Mouse (Mus musculus): Measurements from ENCODE around the gene Gga2.

The Gga2 gene

GRCm38 (mm10) chr7:122020667-122021354 lies at the start of gene Gga2:
Gene Gga2 (minus strand): TSS chr7:122021222.
- DNase-seq (ENCODE audit: low spot score) = peak; percentile 89

DNA sequence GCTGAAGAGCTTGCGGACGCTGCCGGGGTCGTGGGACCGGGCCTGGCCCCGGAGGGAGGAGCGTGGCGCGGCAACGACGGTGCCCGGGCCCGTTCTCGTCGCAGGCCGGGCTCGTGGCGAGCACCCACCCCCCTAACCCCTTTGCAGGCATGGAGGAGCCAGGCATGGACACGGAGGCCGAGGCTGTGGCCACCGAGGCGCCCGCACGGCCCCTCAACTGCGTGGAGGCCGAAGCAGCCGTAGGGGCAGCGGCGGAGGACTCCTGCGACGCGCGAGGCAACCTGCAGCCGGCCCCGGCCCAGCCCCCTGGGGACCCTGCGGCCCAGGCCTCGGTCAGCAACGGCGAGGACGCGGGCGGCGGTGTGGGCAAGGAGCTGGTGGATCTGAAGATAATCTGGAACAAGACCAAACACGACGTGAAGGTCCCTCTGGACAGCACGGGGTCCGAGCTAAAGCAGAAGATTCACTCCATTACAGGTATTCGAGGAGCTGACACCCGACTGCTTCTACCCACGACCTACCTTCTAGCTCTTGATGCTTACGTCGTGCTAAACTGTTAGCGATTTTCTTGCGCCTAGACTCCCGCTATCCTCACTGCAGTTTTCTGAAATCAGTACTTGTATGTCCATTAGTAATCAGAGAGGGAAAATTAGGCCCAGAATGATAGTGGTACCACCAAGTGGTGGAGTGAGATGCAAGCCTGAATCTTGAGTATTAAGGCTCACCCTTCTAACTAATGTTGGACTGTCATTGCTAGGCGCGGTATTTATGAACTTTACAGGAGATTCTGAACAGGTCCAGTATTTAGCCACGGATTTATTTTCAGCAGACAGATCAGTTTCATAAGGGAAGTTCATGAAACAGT lies 46.7 kb upstream of the Gga2 start:
- peak; percentile 19 for DNase-seq (ENCODE audit: low spot score)

- DNase-seq (ENCODE audit: low spot score) = peak; percentile 95
Measured at GRCm38 (mm10) chr7:122066945-122067516, 46.0 kb upstream of the Gga2 start, which contains the start of the genes Ubfd1 and Ears2. Gene Ubfd1 (plus strand): TSS chr7:122067175. Gene Ears2 (minus strand): TSS chr7:122067263.

GRCm38 (mm10) chr7:122066102-122066944 lies 45.3 kb upstream of the Gga2 start:
- DNase-seq (ENCODE audit: low spot score) = no peak

GRCm38 (mm10) chr7:122065656-122066055 lies 44.6 kb upstream of the Gga2 start:
- no peak for DNase-seq (ENCODE audit: low spot score)

DNA sequence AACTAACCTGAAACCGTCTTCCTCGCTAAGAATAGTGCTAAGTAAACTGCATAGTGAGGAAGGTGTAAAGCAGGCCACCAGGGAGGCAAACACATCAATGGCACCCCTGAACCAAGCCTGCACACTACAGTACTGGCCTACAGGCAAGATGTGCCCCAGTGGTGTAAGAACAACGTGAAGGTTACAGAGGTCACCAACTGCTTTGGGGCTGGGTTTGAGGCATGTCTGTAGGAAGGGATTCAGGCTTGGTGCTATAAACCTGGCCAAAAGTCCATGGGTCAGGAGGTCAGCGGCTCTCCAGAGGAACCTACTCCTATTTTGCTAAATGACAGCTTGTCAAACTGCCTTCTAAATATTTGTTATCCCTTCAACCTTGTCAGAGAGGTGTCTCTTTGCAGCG lies 35.6 kb upstream of the Gga2 start:
- no peak for DNase-seq (ENCODE audit: low spot score)

DNA sequence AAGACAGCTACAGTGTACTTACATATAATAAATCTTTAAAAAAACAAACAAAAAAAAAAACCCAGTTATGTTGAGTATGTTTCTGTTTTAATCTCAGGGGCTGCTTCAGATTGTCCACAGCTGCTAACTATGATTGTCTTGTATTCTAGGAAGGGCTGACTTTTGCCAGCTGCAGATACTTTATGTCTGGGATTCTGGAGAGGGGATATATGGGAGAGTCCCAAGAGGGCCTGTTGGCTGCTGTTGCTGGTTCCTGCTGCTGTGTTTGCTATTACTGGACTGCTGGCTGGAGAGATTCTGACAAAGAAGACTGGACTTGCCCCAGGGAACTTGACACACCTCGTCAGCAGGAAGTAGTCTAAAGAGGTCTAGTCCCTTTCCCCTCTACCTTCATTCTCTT lies 29.8 kb upstream of the Gga2 start:
- no peak for DNase-seq (ENCODE audit: low spot score)

DNA sequence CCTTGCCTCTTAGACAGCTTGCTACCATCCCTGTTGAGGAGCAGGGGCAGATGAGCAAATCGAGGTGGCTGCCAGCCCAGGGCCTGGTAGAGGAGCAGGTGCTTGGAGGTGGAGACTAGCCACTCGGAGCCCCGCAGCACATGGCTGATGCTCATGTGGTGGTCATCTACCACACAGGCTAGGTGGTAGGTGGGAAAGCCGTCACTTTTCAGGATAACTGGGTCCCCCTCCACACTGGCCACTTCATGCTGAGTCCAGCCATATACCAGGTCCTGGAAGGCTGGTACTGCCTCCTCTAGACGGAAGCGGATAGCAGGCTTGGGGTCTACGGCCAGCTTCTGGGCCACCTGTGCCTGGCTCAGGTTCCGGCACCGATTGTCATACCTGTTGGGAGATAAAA lies 27.2 kb upstream of the Gga2 start:
- no peak for DNase-seq (ENCODE audit: low spot score)

GRCm38 (mm10) chr7:122046813-122047212 lies 25.8 kb upstream of the Gga2 start:
- DNase-seq (ENCODE audit: low spot score) = no peak

DNA sequence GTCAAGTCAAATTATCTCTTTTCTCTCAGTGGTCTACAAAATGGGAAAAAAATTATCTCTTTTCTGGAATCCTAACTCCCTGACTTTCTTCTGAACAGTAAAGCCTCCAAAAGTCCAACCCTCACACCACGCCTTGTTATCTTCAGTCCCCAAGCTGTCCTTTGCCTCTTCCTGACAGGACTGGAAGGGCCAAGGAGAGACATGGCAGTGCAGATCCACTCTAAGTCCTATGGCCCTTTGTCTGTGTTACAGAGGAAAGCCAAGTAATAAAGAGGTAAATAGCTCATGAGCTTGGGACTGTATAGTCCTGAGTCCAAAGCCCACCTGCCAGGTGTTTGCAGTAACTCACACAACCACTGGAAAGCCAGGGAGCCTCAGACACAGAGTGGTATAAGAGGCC lies 24.7 kb upstream of the Gga2 start:
- DNase-seq (ENCODE audit: low spot score) = no peak

GRCm38 (mm10) chr7:122045181-122045634 lies 24.2 kb upstream of the Gga2 start:
- peak; percentile 41 for DNase-seq (ENCODE audit: low spot score)

GRCm38 (mm10) chr7:122044106-122044505 lies 23.1 kb upstream of the Gga2 start:
- no peak for DNase-seq (ENCODE audit: low spot score)

DNA sequence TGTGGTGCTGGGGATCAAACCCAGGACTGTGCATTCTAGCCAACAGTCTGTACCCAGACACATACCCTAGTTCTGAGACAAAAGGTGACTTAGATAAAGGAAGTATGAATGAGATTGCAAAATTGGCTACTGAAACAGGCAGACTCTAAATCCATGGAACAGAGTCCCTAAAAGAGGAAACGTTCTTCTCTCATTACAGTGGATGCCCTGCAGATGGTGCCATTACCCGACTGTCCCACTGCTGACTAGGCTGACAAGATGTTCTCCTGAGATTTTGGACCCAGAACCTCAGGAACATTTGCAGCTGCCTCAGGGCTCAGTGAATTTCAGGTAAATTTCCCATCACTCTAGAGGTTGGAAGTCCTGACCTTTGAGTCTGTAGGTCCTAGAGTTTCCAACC lies 13.3 kb upstream of the Gga2 start:
- no peak for DNase-seq (ENCODE audit: low spot score)

DNA sequence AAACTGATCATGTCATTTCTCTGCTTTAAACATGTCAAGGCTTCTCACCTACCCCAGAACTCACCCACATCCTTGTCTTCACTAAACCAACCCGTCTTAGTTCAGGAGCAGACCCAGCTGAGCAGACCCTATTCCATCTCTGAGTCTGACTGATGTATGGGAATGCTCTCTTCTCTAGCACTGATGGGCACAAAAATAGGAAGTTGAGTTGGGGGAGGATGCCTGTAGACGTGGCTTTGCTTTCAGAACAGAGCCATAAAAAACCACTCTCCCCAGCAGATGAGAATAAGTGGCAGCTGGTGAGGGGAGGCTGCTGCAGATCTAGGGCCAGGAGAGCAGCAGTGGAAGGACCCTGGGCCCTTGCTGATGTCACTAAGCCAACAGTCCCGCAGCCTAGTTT lies 12.3 kb upstream of the Gga2 start:
- no peak for DNase-seq (ENCODE audit: low spot score)

DNA sequence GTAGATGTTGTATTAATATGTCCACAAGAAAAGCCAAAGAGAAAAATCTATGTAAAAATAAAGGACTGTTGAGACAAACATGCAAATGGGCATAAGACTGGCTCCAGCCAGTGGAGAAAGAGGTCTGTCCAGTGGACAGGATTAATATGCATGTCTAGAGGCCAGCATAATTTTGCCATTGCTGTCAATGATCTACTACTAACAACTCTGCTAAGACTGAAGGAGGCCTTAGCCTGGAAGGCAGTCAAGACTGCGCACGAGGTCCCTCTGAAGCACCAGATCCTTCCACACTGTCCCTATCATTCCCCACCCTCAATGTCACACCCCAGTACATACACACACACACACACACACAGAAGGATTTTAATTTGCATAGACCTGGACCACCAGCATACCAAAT lies 1.1 kb upstream of the Gga2 start:
- DNase-seq (ENCODE audit: low spot score) = no peak

- no peak for DNase-seq (ENCODE audit: low spot score)
Measured at GRCm38 (mm10) chr7:122020273-122020666, 752 bp downstream of the Gga2 start.

GRCm38 (mm10) chr7:122018978-122019377 lies 2.0 kb downstream of the Gga2 start:
- no peak for DNase-seq (ENCODE audit: low spot score)

GRCm38 (mm10) chr7:122018247-122018646 lies 2.8 kb downstream of the Gga2 start:
- DNase-seq (ENCODE audit: low spot score) = no peak

GRCm38 (mm10) chr7:122015734-122016133 lies 5.3 kb downstream of the Gga2 start:
- DNase-seq (ENCODE audit: low spot score) = peak; percentile 75

DNA sequence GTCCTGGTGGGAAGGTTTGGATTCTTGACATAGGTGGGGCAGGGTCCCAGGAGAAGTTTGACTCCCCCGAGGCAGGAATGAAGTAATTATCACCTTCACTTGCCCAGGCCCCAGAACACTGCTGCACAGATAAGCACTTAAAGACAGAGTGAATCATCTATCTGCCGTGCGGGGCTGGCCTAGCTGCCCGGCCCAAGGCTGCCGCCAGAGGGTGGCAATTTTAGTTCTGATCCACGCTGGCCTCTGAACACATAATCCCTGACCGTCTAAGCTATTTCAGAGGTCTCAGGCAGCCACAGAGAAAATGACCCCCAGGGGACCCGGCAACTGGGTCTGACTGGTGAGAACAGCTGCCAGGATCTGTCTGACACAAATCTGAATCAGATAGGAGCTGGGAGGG lies 5.9 kb downstream of the Gga2 start:
- peak; percentile 53 for DNase-seq (ENCODE audit: low spot score)

- DNase-seq (ENCODE audit: low spot score) = no peak
Measured at GRCm38 (mm10) chr7:122012949-122013348, 8.1 kb downstream of the Gga2 start.

GRCm38 (mm10) chr7:122012370-122012769 lies 8.7 kb downstream of the Gga2 start:
- no peak for DNase-seq (ENCODE audit: low spot score)
